Mouse (Mus musculus): ENCODE measurements at regions not wholly inside any gene's neighbourhood (a gene's known extent, or its start where the extent isn't known, plus 50 kb on each side); places are given as distances from the start of the nearest gene placed in this dataset.

DNA sequence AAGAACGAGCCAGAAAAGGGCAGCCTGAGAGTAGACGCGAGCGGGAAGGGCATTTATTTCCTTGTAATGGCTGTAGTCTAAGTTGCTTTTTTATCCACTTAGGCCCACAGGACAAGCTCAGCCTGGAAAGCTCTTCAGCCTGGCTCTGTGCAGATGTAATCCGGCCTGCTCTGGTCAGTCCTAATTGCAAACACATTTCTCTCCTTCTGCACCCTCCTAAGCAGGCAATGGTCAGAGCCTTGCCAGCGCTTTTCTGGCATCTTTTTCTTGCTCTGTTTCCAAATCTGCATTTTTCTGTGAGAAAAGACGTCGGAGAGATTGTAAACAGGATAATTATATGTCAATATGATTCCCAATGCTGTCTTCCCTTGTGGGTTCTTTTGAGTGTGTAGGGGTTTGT is 224.3 kb upstream of the Tank start:
- peak; percentile 32 to 40 for DNase-seq (ENCODE audit: low spot score in 2 of 2)

DNA sequence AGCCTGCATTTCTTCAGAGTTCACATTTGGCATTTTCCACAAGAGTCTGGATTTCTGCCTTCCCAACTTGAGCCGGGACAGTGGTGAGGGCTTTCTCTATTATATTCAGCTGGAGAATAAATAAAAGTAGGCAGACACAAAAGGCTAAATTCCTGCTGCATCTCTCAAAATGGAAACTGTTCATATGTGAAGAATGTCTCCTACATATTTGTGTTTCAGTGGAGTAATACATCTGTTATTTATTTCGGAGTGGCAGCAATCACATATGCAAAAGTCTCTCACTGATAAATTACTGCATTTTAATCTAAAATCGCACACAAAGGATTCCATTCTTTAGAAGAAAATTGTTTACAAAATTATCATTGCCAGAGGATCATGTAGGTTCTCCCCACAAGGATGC is 230.9 kb upstream of the Tank start:
- no peak for DNase-seq (ENCODE audit: low spot score in 2 of 2)

GRCm38 (mm10) chr2:61346012-61346760 is 232.2 kb upstream of the Tank start:
- DNase-seq (ENCODE audit: low spot score in 2 of 2), result no peak

GRCm38 (mm10) chr2:61345311-61345710 is 233.1 kb upstream of the Tank start:
- no peak for DNase-seq (ENCODE audit: low spot score in 2 of 2)

- DNase-seq (ENCODE audit: low spot score in 2 of 2), result no peak
Observed at GRCm38 (mm10) chr2:61344556-61345131, 233.7 kb upstream of the Tank start.

GRCm38 (mm10) chr2:61341254-61341653 is 237.1 kb upstream of the Tank start:
- DNase-seq (ENCODE audit: low spot score in 2 of 2), result no peak

DNA sequence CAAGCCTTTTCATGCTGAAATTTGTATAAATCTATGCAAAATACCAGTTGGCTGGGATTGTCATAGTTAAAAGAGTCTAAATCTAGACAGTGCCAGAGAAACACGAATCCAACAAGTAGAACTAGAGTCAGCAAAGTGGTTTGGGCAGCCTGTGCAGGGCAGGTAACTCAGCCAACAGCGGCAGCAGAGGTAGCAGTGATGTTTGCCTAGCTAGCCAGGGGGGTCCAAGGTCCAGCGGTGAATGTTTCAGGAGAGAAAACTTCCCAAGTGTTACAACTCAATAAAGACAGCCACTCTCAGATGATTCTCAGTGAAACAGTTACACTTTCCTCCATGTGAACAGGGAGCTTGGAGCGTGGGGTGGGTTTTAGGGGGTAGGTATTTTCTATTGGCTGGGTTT is 259.2 kb upstream of the Tank start:
- no peak for DNase-seq (ENCODE audit: low spot score in 2 of 2)

DNA sequence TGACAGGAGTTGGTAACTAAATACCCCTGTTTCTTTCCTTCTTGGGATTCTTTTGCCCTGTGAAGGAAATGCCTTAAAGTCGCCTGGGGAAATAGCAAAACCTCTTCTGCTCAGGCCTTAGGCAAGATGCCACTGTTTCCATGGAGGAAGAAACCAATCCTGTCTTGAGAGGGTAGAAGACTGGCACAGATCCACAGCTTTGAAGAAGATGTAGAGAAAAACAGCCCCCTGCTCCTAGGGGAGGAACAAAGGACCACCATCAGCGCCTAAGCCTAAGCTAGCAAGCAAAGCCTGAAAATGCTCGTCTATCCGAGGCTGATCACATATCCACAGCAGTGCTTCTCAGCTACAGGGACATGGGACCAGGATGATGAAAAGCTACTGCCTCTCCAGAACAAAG is 268.0 kb upstream of the Tank start:
- DNase-seq (ENCODE audit: low spot score in 2 of 2), result no peak

- DNase-seq (ENCODE audit: low spot score in 2 of 2), result no peak
Observed at GRCm38 (mm10) chr2:61309219-61309618, 269.2 kb upstream of the Tank start.

- peak in 1 of 2 experiments; percentile 19 for DNase-seq (ENCODE audit: low spot score in 2 of 2)
Observed at GRCm38 (mm10) chr2:61297135-61297534, 281.2 kb upstream of the Tank start.

DNA sequence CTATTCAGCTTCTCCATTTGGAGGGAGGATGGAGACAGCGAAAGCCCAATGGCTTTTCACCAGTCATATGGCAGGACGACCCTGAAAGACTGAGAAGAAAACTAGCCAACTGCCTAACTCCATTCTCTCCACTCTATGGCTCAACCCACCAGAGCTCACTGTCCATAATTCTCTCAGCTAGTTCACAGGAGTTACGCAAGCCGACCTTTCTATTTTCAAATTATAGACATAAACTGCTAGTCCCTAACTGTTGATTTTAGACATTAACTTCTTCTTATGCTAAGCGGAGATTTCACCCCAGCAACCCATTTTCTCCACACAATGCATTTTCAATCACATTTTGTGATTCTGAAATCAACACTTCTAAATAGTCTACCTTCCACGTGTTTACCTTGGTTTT is 281.8 kb upstream of the Tank start:
- no peak for DNase-seq (ENCODE audit: low spot score in 2 of 2)

GRCm38 (mm10) chr2:61295261-61295964 is 283.0 kb upstream of the Tank start:
- peak; percentile 80 to 83 for DNase-seq (ENCODE audit: low spot score in 2 of 2)

DNA sequence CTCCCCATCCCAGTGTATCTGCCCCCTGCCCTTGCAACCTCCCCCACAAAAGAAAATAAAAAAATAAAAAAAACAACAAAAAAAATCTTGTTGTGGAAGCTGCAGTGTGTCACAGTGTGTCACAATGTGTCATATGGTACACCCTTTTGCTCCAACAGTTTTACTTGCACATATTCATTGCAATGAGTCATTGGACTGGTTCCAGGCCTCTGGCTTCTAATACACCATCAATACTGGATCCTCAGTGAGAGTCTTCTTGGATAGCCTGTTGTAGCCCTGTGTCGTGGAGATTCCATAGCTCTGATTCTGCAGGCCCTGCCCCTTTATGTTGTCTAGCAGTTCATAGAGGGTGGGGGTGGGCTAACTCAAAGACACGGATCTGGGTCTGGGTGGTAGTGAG is 290.1 kb upstream of the Tank start:
- no peak for DNase-seq (ENCODE audit: low spot score in 2 of 2)

DNA sequence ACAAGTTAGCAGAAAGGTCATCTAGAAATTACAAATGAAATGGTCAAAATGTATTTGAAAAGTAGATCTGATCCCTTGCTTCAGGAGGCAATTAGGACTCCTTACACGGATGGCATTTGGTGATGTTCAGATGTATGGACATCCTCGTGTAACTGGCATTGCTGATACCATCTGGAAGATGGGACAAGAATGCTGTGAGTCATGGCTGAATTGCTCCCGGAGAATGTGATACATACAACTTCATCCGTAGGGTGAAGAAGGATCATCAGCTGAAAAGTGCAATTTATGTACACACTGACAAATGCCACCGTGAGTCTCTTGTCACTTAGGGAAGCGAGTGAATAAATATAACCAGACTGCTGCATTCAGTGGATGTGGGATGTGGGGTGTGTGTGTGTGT is 293.7 kb upstream of the Tank start:
- DNase-seq (ENCODE audit: low spot score in 2 of 2), result no peak

- DNase-seq (ENCODE audit: low spot score in 2 of 2), result no peak
Observed at GRCm38 (mm10) chr2:61283829-61284601, 294.4 kb upstream of the Tank start.

DNA sequence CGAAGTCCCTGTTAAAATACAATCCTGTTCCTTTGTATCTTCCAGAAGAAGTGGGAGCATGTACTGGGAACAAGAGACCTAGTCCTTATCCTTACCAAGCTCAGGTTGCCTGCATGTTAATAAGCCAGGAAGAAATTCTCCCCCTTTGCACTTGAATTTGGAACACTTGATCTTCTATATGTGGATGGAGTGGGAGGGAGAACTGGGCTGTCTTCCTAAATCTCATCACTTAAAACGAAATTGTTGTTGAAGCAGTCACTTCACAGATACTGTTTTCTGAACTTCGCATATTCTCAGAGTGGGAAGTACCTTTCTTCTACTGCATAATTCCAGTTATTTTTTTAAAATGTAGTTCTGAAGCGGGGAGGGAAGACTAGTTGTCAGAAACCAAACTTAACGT is 305.7 kb upstream of the Tank start:
- no peak for DNase-seq (ENCODE audit: low spot score in 2 of 2)

DNA sequence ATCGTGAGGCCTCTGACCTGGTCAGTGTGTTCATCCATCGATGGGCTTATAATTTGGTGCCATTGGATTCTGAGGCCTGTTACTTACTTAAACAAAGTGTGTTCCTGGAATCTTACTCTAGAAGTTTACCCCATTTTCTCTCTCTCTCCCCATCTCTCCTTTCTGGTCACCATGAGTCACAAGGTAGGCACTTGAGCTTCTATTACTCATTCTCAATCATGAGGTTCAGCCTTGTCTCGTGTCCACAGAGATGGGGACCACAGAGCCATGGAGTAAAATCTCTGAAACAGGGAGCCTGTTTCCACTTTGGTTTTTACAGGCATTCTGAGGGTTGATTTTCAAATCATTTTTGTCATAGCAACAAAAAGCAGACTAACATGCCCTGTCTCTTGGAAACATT is 304.7 kb upstream of the Rbms1 start:
- DNase-seq (ENCODE audit: low spot score in 2 of 2), result no peak

DNA sequence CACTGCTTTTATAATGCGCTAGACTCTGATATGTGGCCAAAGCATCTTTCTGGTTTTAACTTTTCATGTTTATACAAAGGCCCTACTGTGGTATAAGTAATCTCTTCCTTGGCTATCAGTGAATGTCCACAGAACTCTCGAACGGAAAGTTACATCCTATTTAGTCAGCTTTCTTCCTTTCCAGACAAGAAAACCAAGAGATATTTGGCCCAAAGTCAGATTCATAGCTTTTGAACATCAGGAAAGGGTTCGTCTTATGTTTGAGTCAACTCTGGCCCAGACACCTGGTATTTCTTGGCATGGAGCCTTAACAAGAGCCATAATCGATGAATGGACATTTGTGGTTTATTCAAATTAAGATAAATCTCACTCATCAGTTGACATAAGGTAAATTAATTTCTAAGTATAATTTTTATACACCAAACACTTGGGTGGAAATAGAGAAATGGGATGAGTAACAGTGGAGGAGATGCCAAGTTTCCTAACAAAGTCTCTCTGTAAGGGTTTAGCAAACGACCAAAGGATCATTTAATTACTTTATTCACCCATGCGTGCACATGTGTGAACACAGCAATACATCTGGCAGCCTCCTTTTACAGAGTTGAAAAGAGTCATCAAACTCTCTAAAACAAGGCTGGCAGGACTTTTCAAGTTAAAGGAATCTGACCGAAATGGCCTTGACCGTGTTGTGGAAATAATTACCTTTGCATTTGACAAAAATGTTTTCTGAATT is 287.2 kb upstream of the Rbms1 start:
- no peak for DNase-seq (ENCODE audit: low spot score in 2 of 2)

GRCm38 (mm10) chr2:61247956-61248355 is 285.0 kb upstream of the Rbms1 start:
- no peak for DNase-seq (ENCODE audit: low spot score in 2 of 2)

DNA sequence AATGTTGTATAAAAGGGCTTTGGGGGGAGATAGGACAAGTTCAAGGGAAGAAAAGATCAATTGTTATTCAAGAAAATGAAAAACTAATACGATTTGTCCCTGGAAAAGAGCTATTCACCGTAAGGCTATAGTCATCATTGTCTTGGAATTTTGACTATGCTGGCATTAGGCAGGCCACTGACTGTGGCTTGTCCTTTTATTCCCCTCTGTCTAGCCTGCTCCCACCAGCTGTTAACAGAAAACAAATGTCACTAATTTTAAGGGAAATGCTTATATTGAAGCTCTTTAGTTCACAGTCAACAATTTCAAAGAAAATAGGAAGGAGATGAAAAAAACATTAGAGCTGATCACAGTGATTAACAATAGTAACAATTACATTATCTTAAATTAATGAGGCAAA is 284.3 kb upstream of the Rbms1 start:
- DNase-seq (ENCODE audit: low spot score in 2 of 2), result no peak

DNA sequence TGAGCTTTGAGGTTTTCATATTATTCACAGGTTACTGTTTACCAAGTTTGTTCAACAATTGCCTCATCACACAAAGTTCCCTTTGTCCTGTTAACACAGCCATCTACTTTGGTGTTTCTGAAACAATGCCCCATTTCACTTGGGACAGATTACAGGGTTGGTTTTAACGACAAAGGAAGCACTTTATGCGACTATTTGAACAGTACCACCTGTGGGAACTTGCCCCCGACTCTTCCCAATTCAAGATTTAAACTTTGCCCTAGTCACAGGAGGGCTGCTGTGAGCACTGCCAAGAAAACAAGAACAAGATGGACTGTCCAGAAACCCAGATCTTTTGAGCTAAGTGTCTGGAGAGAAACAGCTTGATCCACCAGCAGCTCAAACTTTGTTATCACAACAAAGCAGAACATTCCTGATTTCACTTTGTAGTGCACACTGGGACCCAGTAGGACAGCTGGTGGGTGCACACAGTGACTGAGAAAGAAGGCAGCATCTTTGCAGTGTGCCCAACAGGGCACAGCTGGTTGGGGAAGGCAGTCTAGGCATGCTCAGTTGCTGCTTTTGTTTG is 283.8 kb upstream of the Rbms1 start:
- DNase-seq (ENCODE audit: low spot score in 2 of 2), result peak in 1 of 2 experiments; percentile 10
